Mouse (Mus musculus) urinary bladder, postnatal 25 days (tissue): ENCODE results near the gene Cyp2c37.
"Not testable (repeated sequence)": the region's sequence is repeated elsewhere in the genome, so short reads cannot be mapped to it uniquely, and the experiment has no call there.

Source experiments
- DNase-seq: peaks from one replicate; pipeline ENCODE4 v3.0.0; 2022; ENCODE audit warnings: low spot score

Gene Cyp2c37

DNA sequence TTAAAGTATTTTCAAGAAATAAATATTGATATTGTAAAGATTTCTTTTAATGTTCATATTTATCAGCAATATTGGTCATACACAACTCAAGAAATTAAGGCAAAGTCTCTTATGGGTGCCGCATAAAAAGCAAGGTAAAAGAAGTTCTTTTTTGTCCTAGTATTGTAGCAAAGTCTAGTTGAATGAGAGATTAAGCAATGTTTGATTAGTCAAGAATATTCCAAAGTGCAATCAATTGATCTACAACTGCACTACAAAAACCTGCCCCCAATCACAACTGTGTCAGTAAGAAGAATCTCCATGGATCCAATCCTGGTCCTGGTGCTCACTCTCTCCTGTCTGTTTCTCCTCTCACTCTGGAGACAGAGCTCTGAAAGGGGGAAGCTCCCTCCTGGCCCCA lies at the start of gene Cyp2c37:
Gene Cyp2c37 (plus strand): TSS at position 285 of the 400 bp plus-strand sequence.
- not testable (repeated sequence) for DNase-seq

DNA sequence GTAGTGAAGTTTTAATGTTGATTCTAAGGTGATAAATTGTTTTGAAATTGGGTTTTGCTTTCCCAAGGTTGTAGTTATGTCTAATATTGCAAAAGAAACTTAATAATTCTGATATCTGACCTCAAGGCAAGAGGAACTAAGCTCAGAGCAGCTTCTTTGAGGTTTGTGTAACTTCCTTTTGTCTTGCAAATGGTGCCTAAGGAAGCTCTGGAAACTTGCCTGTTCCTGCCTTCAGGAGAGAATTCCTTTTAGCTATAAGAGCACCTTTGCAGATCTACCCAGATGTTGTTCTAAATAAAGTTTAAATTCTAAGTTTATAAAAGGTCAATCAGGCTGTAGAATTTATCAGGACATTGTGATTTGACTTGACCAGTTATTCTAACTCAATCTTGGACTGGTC lies 31.4 kb upstream of the Cyp2c37 start:
- not testable (repeated sequence) for DNase-seq

GRCm38 (mm10) chr19:39971096-39971495 lies 21.1 kb upstream of the Cyp2c37 start:
- not testable (repeated sequence) for DNase-seq

DNA sequence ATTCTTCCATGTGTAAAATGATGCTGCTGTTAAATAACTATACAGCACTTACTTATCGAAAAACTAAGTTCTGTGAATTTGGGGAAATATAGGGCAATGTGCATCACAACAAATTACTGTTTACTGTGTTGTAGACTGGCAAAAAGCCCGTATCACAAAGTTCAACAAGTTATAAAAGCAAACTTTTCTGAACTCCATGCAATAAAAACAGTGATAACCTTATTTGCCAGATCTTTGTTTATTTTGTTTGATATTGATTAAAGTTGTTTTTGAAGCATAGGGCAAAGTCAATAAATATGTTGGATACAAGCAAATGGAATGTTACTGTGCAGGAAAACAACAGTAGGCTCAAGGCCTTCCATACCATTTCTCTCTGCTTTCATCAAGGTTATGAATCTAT lies 2.8 kb upstream of the Cyp2c37 start:
- no peak for DNase-seq
